Mouse (Mus musculus) lung, adult 2 months (tissue): ENCODE data around the gene Col9a1.

Source experiments
- CTCF ChIP-seq: fragments of 200-500 bp; IDR thresholded peaks from 2 replicates; pipeline ENCODE4 v1.5.1; 2011; ENCODE audit warnings: mild to moderate bottlenecking, low read length, control low read depth; ENCODE audit not compliant: insufficient read depth
- POLR2A ChIP-seq: fragments of 200-500 bp; IDR thresholded peaks from 2 replicates; pipeline ENCODE4 v1.6.1; 2011; ENCODE audit warnings: low read depth, mild to moderate bottlenecking, control low read depth, low read length, borderline replicate concordance; ENCODE audit errors: extremely low read depth

DNA sequence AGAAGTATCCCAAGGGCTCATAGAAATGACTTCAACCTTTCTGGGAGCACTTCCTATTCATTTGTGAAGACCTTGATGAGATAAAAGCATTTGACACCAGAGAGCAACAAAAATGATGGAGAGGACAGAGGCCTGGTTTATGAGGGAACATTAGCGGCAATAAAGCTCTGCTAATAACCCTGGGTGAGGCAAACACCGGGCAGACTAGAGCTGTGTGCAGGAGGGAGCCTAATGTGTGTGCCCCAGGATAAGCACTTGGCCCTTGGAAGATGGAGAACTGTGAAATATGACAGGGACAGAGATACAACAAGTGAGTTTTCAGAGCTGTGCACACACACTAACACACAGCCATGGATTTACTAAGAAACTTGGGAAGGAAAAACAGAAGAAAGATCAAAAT lies 115.1 kb downstream of the Col9a1 start:
- TF ChIP-seq POLR2A = no peak
- TF ChIP-seq CTCF = no peak
